Mouse (Mus musculus) macrophage (primary cell): ENCODE data around the gene Cfap157. TPM values are rescaled to one million over a fixed set of nuclear protein-coding genes. Genes with fewer than 3 reads are reported as not detected.

Experiments
- H3K27ac ChIP-seq: fragments of 350-480 bp; formaldehyde crosslinking; 2 replicates; pipeline ENCODE4 v1.9.0; 2021
- H3K36me3 ChIP-seq: fragments of 350-480 bp; formaldehyde crosslinking; 2 replicates; pipeline ENCODE4 v1.9.0; 2021; ENCODE audit errors: inconsistent target
- H3K4me3 ChIP-seq: fragments of 350-480 bp; formaldehyde crosslinking; 2 replicates; pipeline ENCODE4 v1.9.0; 2021; ENCODE audit errors: inconsistent target
- H3K79me2 ChIP-seq: fragments of 350-480 bp; formaldehyde crosslinking; 2 replicates; pipeline ENCODE4 v1.9.0; 2021; ENCODE audit errors: inconsistent target
- WGBS: methylation state at CpG from one replicate; pipeline ENCODE4 v1.1.7; 2026; ENCODE audit warnings: inconsistent platforms; ENCODE audit not compliant: missing documents; 5-methylcytosine and 5-hydroxymethylcytosine counted together
- polyA plus RNA-seq: library from polyadenylated mRNA; stranded (reverse); fragments of 250-400 nt; gene quantifications from 3 replicates; pipeline ENCODE4 v1.2.4, GENCODE M21; 2018; ENCODE audit warnings: inconsistent platforms

The Cfap157 gene
- polyA plus RNA-seq, 1 experiment from 2014 or later, result not detected

- H3K27ac ChIP-seq, result no peak overlapping the region
- H3K36me3 ChIP-seq, result peaks cover 9% of the 10 kb centered on the region; the same call in 1 of the 2 replicates
- peaks cover 41% of the 10 kb centered on the region for H3K79me2 ChIP-seq
- WGBS, result 72% methylated on average over 6 of the region's 7 CpGs
- no peak overlapping the region for H3K4me3 ChIP-seq
Measured at GRCm38 (mm10) chr2:32728463-32728862, 55.8 kb downstream of the Cfap157 start.

- Histone ChIP-seq H3K27ac (peak overlapping the region; percentile 10; the same call in 1 of the 2 replicates), H3K79me2 (peaks cover 51% of the 10 kb centered on the region), H3K36me3 (peaks cover 9% of the 10 kb centered on the region; the same call in 1 of the 2 replicates), H3K4me3 (peak overlapping the region; percentile 24)
- 9% methylated on average over 16 of the region's 16 CpGs for WGBS
Measured at GRCm38 (mm10) chr2:32727435-32727834, 56.8 kb downstream of the Cfap157 start.

Other genes with a start within 250 kb of the Cfap157 start
- 3.5 to 9.1 TPM (median 3.9 TPM) in 3 replicates for gene Fam102a, start 249.1 kb downstream of the Cfap157 start, polyA plus RNA-seq
- gene Dpm2, start 213.6 kb downstream of the Cfap157 start, polyA plus RNA-seq, result 48.3 to 76.8 TPM (median 72.3 TPM) in 3 replicates
- not detected in 3 replicates for gene Pip5kl1, start 209.6 kb downstream of the Cfap157 start, polyA plus RNA-seq
- gene 9430097D07Rik, start 208.7 kb downstream of the Cfap157 start, polyA plus RNA-seq, result not detected in 3 replicates
- gene St6galnac4, start 197.3 kb downstream of the Cfap157 start, polyA plus RNA-seq, result 30.1 to 43.5 TPM (median 34.6 TPM) in 3 replicates
- 24.8 to 53.9 TPM (median 25.2 TPM) in 3 replicates for gene St6galnac6, start 184.7 kb downstream of the Cfap157 start, polyA plus RNA-seq
- 3.0 to 4.2 TPM (median 3.3 TPM) in 3 replicates for gene Ak1, start 162.7 kb downstream of the Cfap157 start, polyA plus RNA-seq
- 25.0 to 28.5 TPM (median 26.4 TPM) in 3 replicates for gene Eng, start 137.8 kb downstream of the Cfap157 start, polyA plus RNA-seq
- 2.8 to 10.3 TPM (median 3.5 TPM) in 3 replicates for gene Fpgs, start 80.3 kb downstream of the Cfap157 start, polyA plus RNA-seq
- gene Cdk9, start 71.4 kb downstream of the Cfap157 start, polyA plus RNA-seq, result 99.2 to 144 TPM (median 121 TPM) in 3 replicates
- 9.3 to 12.5 TPM (median 9.9 TPM) in 3 replicates for gene Sh2d3c, start 63.4 kb downstream of the Cfap157 start, polyA plus RNA-seq
- gene 6330409D20Rik, start 43.4 kb downstream of the Cfap157 start, polyA plus RNA-seq, result not detected in 3 replicates
- 19.2 to 50.7 TPM (median 39.7 TPM) in 3 replicates for gene Tor2a, start 27.2 kb downstream of the Cfap157 start, polyA plus RNA-seq
- not detected in 3 replicates for gene Ttc16, start 8.8 kb downstream of the Cfap157 start, polyA plus RNA-seq
- gene Ptrh1, start 8.6 kb downstream of the Cfap157 start, polyA plus RNA-seq, result 8.1 to 11.9 TPM (median 9.0 TPM) in 3 replicates
- gene Stxbp1, start 62.8 kb upstream of the Cfap157 start, polyA plus RNA-seq, result 9.7 to 16.3 TPM (median 12.2 TPM) in 3 replicates
- gene Fam129b, start 91.7 kb upstream of the Cfap157 start, polyA plus RNA-seq, result 117 to 240 TPM (median 185 TPM) in 3 replicates
- gene Rpl12, start 177.1 kb upstream of the Cfap157 start, polyA plus RNA-seq, result 494 to 663 TPM (median 662 TPM) in 3 replicates
- 12.2 to 17.5 TPM (median 12.3 TPM) in 3 replicates for gene Lrsam1, start 177.2 kb upstream of the Cfap157 start, polyA plus RNA-seq
- gene Slc2a8, start 197.7 kb upstream of the Cfap157 start, polyA plus RNA-seq, result 7.4 to 18.5 TPM (median 18.2 TPM) in 3 replicates